Mouse (Mus musculus): ENCODE results near the gene Hist1h4d. TPM values are rescaled to one million over a fixed set of nuclear protein-coding genes. Genes with fewer than 3 reads are reported as not detected.
"Not testable (repeated sequence)": the region's sequence is repeated elsewhere in the genome, so short reads cannot be mapped to it uniquely, and the experiment has no call there.

Gene Hist1h4d
- polyA plus RNA-seq, 1 experiment from 2014 or later: 38.1 TPM

DNA sequence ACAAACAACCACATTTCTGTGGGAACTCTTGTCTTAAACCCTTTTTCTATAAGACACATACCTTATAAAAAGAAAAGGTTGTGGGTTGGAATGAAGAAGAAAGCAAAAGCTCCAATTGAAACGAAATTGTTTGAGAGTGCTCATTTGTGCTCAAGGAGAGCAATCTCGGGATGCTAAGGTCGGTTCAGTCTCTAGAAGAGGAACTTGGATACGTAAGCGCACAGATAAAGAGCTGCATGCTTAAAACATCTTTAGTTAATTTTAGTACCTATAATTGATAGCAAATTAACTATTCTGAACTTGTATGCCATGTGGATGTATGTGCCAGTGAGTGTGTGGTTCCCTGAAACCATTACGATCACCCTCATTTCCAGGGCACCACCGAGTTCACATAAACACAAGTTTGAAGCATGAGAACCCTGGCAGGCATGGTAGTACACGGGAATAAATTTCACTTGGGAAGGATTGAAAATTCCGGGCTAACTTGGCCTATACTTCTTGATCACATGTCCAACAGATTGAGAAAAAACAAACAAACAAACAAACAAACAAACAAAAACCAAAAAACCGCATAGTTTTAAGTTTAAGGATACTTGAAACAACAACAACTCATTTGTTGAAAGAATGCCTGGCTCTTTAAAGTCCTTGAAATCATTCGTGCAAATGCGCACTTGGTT is 38.8 kb downstream of the Hist1h4d start:
- no peaks in the 10 kb centered on the region for H3K9me3 ChIP-seq (ENCODE audit: control insufficient read depth, low read length)
- WGBS: 50% methylated on average over 12 of the region's 12 CpGs

GRCm38 (mm10) chr13:23620733-23621531 is 39.5 kb downstream of the Hist1h4d start, which contains the start of gene Hist1h2be:
Gene Hist1h2be (minus strand): TSS chr13:23621124.
- Histone ChIP-seq H3K36me3 (ENCODE audit: control insufficient read depth, insufficient read depth, low read length) (no peaks in the 10 kb centered on the region), H3K9ac (replicated peaks; ENCODE audit: low read length) (peak within 1 kb of the TSS; percentile 71), H3K4me3 (replicated peaks; ENCODE audit: low read depth, low read length) (peak within 1 kb of the TSS; percentile 57), H3K27me3 (ENCODE audit: control insufficient read depth, insufficient read depth, low read length) (no peaks in the 10 kb centered on the region), H3K4me2 (ENCODE audit: low read length) (peak within 1 kb of the TSS; percentile 99), H3K4me1 (ENCODE audit: control insufficient read depth, insufficient read depth, low read length) (peaks cover 13% of the 10 kb centered on the region), H3K9me3 (ENCODE audit: control insufficient read depth, low read length) (no peaks in the 10 kb centered on the region), H3K27ac (replicated peaks; ENCODE audit: low read depth, low read length) (peak within 1 kb of the TSS; percentile 86)
- ATAC-seq (ENCODE audit: low FRiP score, low TSS enrichment) (peak; percentile 87), DNase-seq (peak; percentile 92)
- under 1% methylated on average over 27 of the region's 27 CpGs for WGBS

More for the DNA sequence above, 38.8 kb downstream of the Hist1h4d start:
- no peaks in the 10 kb centered on the region for H3K27me3 ChIP-seq (ENCODE audit: control insufficient read depth, insufficient read depth, low read length)
- peak overlapping the region; percentile 99 for H3K4me2 ChIP-seq (ENCODE audit: low read length)
- DNase-seq (no peak), ATAC-seq (ENCODE audit: low FRiP score, low TSS enrichment) (no peak)
- H3K36me3 ChIP-seq (ENCODE audit: control insufficient read depth, insufficient read depth, low read length): no peaks in the 10 kb centered on the region
- peaks cover 13% of the 10 kb centered on the region for H3K4me1 ChIP-seq (ENCODE audit: control insufficient read depth, insufficient read depth, low read length)
- peak overlapping the region; percentile 57 for H3K4me3 ChIP-seq (replicated peaks; ENCODE audit: low read depth, low read length)
- peak overlapping the region; percentile 86 for H3K27ac ChIP-seq (replicated peaks; ENCODE audit: low read depth, low read length)
- peak overlapping the region; percentile 57 for H3K9ac ChIP-seq (replicated peaks; ENCODE audit: low read length)

GRCm38 (mm10) chr13:23621532-23622174 is 40.3 kb downstream of the Hist1h4d start:
- peak; percentile 77 for DNase-seq
- H3K9ac ChIP-seq (replicated peaks; ENCODE audit: low read length): peak overlapping the region; percentile 71
- WGBS: under 1% methylated on average over 18 of the region's 18 CpGs

DNA sequence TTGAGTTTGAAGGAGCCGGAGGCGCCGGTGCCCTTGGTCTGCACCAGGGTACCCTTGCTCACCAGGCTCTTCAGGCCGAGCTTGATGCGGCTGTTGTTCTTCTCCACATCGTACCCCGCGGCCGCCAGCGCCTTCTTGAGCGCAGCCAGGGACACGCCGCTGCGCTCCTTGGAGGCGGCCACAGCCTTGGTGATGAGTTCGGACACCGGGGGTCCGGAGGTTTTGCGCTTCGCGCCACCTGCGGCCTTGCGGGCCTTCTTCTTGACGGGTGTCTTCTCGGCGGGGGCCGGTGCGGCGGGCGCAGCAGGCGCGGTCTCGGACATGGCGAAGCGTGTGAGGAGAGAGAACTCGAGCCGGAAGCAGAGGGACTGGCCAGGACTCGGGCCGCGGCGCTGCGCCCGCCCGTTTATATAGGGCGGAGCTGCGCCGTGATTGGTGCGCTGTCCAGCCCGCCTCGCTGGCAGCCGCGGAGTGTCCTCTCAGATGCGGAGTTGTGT is 40.8 kb downstream of the Hist1h4d start, which contains the start of gene Hist1h1e:
TSS of gene Hist1h1e (minus strand) at position 384 of the 497 bp plus-strand sequence.
- H3K4me3 ChIP-seq (replicated peaks; ENCODE audit: low read depth, low read length): peak within 1 kb of the TSS; percentile 57
- not testable (repeated sequence) for H3K36me3 ChIP-seq (ENCODE audit: control insufficient read depth, insufficient read depth, low read length); H3K9me3 ChIP-seq (ENCODE audit: control insufficient read depth, low read length); H3K27me3 ChIP-seq (ENCODE audit: control insufficient read depth, insufficient read depth, low read length)
- peak within 1 kb of the TSS; percentile 86 for H3K27ac ChIP-seq (replicated peaks; ENCODE audit: low read depth, low read length)
- peaks cover 13% of the 10 kb centered on the region for H3K4me1 ChIP-seq (ENCODE audit: control insufficient read depth, insufficient read depth, low read length)
- DNase-seq (peak; percentile 93), ATAC-seq (ENCODE audit: low FRiP score, low TSS enrichment) (peak; percentile 95)
- peak within 1 kb of the TSS; percentile 99 for H3K4me2 ChIP-seq (ENCODE audit: low read length)
- H3K9ac ChIP-seq (replicated peaks; ENCODE audit: low read length): peak within 1 kb of the TSS; percentile 71
- WGBS: under 1% methylated on average over 48 of the region's 53 CpGs

More at GRCm38 (mm10) chr13:23621532-23622174, 40.3 kb downstream of the Hist1h4d start:
- peak overlapping the region; percentile 86 for H3K27ac ChIP-seq (replicated peaks; ENCODE audit: low read depth, low read length)
- peak; percentile 82 for ATAC-seq (ENCODE audit: low FRiP score, low TSS enrichment)
- H3K4me2 ChIP-seq (ENCODE audit: low read length): peak overlapping the region; percentile 99
- H3K4me3 ChIP-seq (replicated peaks; ENCODE audit: low read depth, low read length): peak overlapping the region; percentile 57
- H3K27me3 ChIP-seq (ENCODE audit: control insufficient read depth, insufficient read depth, low read length): no peaks in the 10 kb centered on the region
- H3K4me1 ChIP-seq (ENCODE audit: control insufficient read depth, insufficient read depth, low read length): peaks cover 13% of the 10 kb centered on the region
- H3K36me3 ChIP-seq (ENCODE audit: control insufficient read depth, insufficient read depth, low read length): no peaks in the 10 kb centered on the region
- no peaks in the 10 kb centered on the region for H3K9me3 ChIP-seq (ENCODE audit: control insufficient read depth, low read length)

- 25% methylated on average over 7 of the region's 7 CpGs for WGBS
- Histone ChIP-seq H3K4me1 (ENCODE audit: control insufficient read depth, insufficient read depth, low read length) (peaks cover 13% of the 10 kb centered on the region), H3K27ac (replicated peaks; ENCODE audit: low read depth, low read length) (0 out of 2 replicates have a peak overlapping the region, but pooled peaks have one; percentile 17), H3K4me2 (ENCODE audit: low read length) (peak overlapping the region; percentile 99), H3K9me3 (ENCODE audit: control insufficient read depth, low read length) (no peaks in the 10 kb centered on the region), H3K9ac (replicated peaks; ENCODE audit: low read length) (peak overlapping the region; percentile 71), H3K4me3 (replicated peaks; ENCODE audit: low read depth, low read length) (peak overlapping the region; percentile 57), H3K27me3 (ENCODE audit: control insufficient read depth, insufficient read depth, low read length) (no peaks in the 10 kb centered on the region), H3K36me3 (ENCODE audit: control insufficient read depth, insufficient read depth, low read length) (no peaks in the 10 kb centered on the region)
- DNase-seq (peak; percentile 51), ATAC-seq (ENCODE audit: low FRiP score, low TSS enrichment) (no peak)
Observed at GRCm38 (mm10) chr13:23622861-23623450, 41.6 kb downstream of the Hist1h4d start.

- DNase-seq: peak; percentile 8
- no peaks in the 10 kb centered on the region for H3K4me1 ChIP-seq (ENCODE audit: control insufficient read depth, insufficient read depth, low read length)
- H3K9ac ChIP-seq (replicated peaks; ENCODE audit: low read length): no peak overlapping the region
- H3K4me2 ChIP-seq (ENCODE audit: low read length): no peak overlapping the region
- no peak overlapping the region for H3K4me3 ChIP-seq (replicated peaks; ENCODE audit: low read depth, low read length)
- H3K27me3 ChIP-seq (ENCODE audit: control insufficient read depth, insufficient read depth, low read length): no peaks in the 10 kb centered on the region
- no peak overlapping the region for H3K27ac ChIP-seq (replicated peaks; ENCODE audit: low read depth, low read length)
- WGBS: 45% methylated on average over 1 of the region's 1 CpGs
- H3K9me3 ChIP-seq (ENCODE audit: control insufficient read depth, low read length): no peaks in the 10 kb centered on the region
- H3K36me3 ChIP-seq (ENCODE audit: control insufficient read depth, insufficient read depth, low read length): no peaks in the 10 kb centered on the region
- ATAC-seq (ENCODE audit: low FRiP score, low TSS enrichment): no peak
Observed at GRCm38 (mm10) chr13:23630653-23631052, 49.3 kb downstream of the Hist1h4d start.

Measured in midbrain, embryonic 14.5 days (tissue).